Mouse (Mus musculus) spleen, adult 2 months (tissue): ENCODE results near the gene Mrps31.

Experiments
- CTCF ChIP-seq: fragments of 200-500 bp; IDR thresholded peaks from 2 replicates; pipeline ENCODE4 v1.5.1; 2011; ENCODE audit warnings: mild to moderate bottlenecking, inconsistent platforms; ENCODE audit not compliant: insufficient read depth, insufficient read length, insufficient replicate concordance; ENCODE audit errors: extremely low read depth
- POLR2A ChIP-seq: fragments of 200-500 bp; IDR thresholded peaks from 2 replicates; pipeline ENCODE4 v1.6.1; 2011; ENCODE audit warnings: low read depth, low read length, inconsistent platforms

DNA sequence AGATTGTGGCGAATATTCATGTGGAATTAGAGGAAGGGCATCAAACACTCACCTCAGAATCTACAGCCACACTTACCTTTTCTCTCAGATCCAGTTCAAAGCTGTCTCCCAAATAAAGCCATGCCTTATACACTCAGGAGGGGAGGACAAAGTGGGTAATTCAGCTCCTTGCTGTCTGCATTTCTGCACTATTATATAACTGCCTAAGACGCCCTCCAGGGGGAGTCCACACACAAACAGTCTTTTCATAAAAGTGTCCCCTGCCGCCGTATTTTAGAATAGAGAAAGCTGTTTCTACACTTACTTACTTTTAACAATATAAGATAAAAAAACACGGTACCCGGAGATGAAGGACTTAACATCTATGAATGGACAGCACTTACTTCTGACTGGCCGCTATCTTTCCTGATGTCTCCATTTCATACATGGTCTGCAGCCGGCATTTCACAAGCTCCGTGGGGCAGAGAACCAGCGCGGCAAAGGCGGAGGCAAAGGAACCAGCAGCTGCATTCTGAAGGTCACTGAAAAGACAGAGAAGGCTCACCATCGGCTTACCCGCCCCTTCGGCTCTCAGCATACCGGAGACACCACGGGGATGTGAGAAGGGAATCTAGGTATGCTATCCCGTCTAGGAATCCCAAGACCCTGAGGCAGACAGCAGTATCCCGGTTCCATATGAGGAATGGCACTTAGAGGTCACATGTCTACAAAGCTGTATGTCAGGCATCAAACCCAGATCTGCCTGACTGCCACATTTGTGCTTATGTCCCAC, 28.2 kb upstream of the Mrps31 start:
- TF ChIP-seq CTCF (no peak), POLR2A (no peak)
